Mouse (Mus musculus): ENCODE results near the gene Glis1.

GRCm38 (mm10) chr4:107520816-107521215, 86.4 kb downstream of the Glis1 start:
- no peak for TF ChIP-seq CTCF (IDR thresholded peaks at IDR 0.05; ENCODE audit: extremely low read depth, insufficient read depth, low read length)
- no peak for TF ChIP-seq POLR2A (IDR thresholded peaks at IDR 0.05; ENCODE audit: extremely low read depth, insufficient read depth, low read length)

All from cortical plate, adult 2 months (tissue).